Mouse (Mus musculus) erythroblast, embryonic 14.5 days (primary cell): ENCODE data around the gene Ppfibp1.

Source experiments
- GATA1 ChIP-seq: IDR thresholded peaks from 2 replicates; pipeline ENCODE4 v1.6.1; 2012; ENCODE audit warnings: low read length, inconsistent platforms, mixed read lengths
- TAL1 ChIP-seq: IDR thresholded peaks from 3 replicates; pipeline ENCODE4 v1.6.1; 2012; ENCODE audit warnings: low read length, inconsistent platforms, mixed read lengths

DNA sequence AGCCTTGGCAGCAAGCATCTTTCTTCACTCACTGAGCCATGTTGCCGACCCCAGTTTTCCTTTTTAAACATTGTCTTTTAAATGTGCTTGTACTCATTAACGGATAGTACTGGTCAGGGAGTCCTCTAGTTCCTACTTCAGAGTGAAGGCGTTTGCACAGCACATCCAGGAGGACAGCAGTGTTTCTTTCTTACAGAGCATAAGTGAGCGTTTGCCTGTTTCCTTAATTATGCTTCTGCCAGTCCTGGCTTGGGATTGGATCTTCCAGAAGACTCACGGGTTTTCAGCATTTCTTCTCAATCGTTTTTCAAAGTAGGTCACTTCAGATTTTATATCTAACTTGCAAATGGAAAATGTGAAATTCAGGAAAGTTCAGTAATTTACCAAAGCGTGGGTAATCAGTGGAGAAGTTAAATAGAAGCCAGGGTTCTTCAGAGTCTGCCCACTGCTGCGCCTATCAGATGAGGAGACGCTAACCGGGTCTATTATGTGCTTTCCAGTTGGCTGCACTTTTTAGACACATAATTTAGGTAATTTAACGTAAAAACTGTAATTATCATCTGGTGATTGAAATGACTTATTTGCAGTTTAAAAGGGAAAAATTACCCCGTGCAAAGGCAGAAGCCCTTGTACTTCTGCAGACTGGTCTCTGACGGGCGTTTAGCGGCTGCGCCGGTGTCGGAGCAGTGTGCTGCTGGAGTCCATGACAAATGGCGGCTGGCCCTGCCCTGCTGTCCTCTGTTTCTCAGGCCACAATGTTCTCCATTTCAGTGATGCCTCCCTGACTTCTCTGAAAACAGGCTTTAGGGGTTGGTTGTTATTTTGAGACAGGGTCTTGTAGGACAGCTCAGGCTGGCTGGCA is 165.7 kb downstream of the Ppfibp1 start:
- TF ChIP-seq GATA1: no peak
- TF ChIP-seq TAL1: no peak
